Mouse (Mus musculus) forebrain, embryonic 12.5 days (tissue): Measurements from ENCODE around the gene Dnajb1. TPM values are rescaled to one million over a fixed set of nuclear protein-coding genes. Genes with fewer than 3 reads are reported as not detected.

Experiments
- ATAC-seq: fragments of 200-750 bp; cut with Nextera tagmentation; 2 replicates; pipeline ENCODE4 v1.8.0; 2017; ENCODE audit warnings: moderate TSS enrichment; ENCODE audit not compliant: low FRiP score
- H3K27ac ChIP-seq: fragments of 300-500 bp; sonication (generic); 2 replicates; pipeline ENCODE4 v1.5.1; 2016; ENCODE audit warnings: mild to moderate bottlenecking
- H3K27me3 ChIP-seq: fragments of 300-500 bp; sonication (generic); 2 replicates; pipeline ENCODE4 v1.6.1; 2016; ENCODE audit warnings: mild to moderate bottlenecking
- H3K36me3 ChIP-seq: fragments of 300-500 bp; sonication (generic); replicated peaks from 2 replicates; pipeline ENCODE4 v1.6.1; 2016; ENCODE audit warnings: mild to moderate bottlenecking
- H3K4me1 ChIP-seq: fragments of 300-500 bp; sonication (generic); 2 replicates; pipeline ENCODE4 v1.6.1; 2016
- H3K4me2 ChIP-seq: fragments of 300-500 bp; sonication (generic); 2 replicates; pipeline ENCODE4 v1.6.1; 2016; ENCODE audit warnings: mild to moderate bottlenecking, moderate library complexity
- H3K4me3 ChIP-seq: fragments of 300-500 bp; sonication (generic); replicated peaks from 2 replicates; pipeline ENCODE4 v1.5.1; 2016; ENCODE audit warnings: mild to moderate bottlenecking
- H3K9ac ChIP-seq: fragments of 300-500 bp; sonication (generic); 2 replicates; pipeline ENCODE4 v1.6.1; 2016; ENCODE audit warnings: mild to moderate bottlenecking
- H3K9me3 ChIP-seq: fragments of 300-500 bp; sonication (generic); 2 replicates; pipeline ENCODE4 v1.6.1; 2016
- WGBS: fragments of 180-500 bp; shearing (Covaris S2); methylation state at CpG from one replicate; pipeline ENCODE4 v1.1.7; 2016; 5-methylcytosine and 5-hydroxymethylcytosine counted together
- polyA plus RNA-seq: library from polyadenylated mRNA; unstranded; fragments of >200 nt; fragmentation: Nextera tagmentation; extraction: Ambion mirVana; gene quantifications from 2 replicates; pipeline ENCODE4 v1.2.1, GENCODE M21; 2016

Dnajb1 gene
- polyA plus RNA-seq, 1 experiment from 2014 or later = 63.0 TPM

GRCm38 (mm10) chr8:83598146-83598545, 9.8 kb upstream of the Dnajb1 start:
- 0% methylated on average over 1 of the region's 1 CpGs for WGBS
- Histone ChIP-seq H3K4me3 (no peak overlapping the region), H3K27me3 (no peaks in the 10 kb centered on the region), H3K4me2 (no peak overlapping the region), H3K9ac (no peak overlapping the region), H3K27ac (no peak overlapping the region), H3K4me1 (peaks cover 4% of the 10 kb centered on the region), H3K36me3 (no peaks in the 10 kb centered on the region), H3K9me3 (no peaks in the 10 kb centered on the region)
- ATAC-seq = no peak

GRCm38 (mm10) chr8:83599814-83600213, 8.2 kb upstream of the Dnajb1 start:
- H3K27me3 ChIP-seq = no peaks in the 10 kb centered on the region; the same call in 1 of the 2 replicates
- no peaks in the 10 kb centered on the region for H3K4me1 ChIP-seq
- H3K4me2 ChIP-seq = no peak overlapping the region
- no peak overlapping the region for H3K27ac ChIP-seq
- ATAC-seq = no peak
- H3K4me3 ChIP-seq = no peak overlapping the region
- no peak overlapping the region for H3K9ac ChIP-seq
- H3K36me3 ChIP-seq = no peaks in the 10 kb centered on the region
- H3K9me3 ChIP-seq = no peaks in the 10 kb centered on the region

GRCm38 (mm10) chr8:83602650-83603029, 5.4 kb upstream of the Dnajb1 start:
- Histone ChIP-seq H3K9ac (no peak overlapping the region), H3K4me3 (no peak overlapping the region), H3K27me3 (no peaks in the 10 kb centered on the region; the same call in 1 of the 2 replicates), H3K4me2 (no peak overlapping the region), H3K36me3 (no peaks in the 10 kb centered on the region), H3K9me3 (no peaks in the 10 kb centered on the region), H3K4me1 (peaks cover 7% of the 10 kb centered on the region), H3K27ac (no peak overlapping the region)
- 81% methylated on average over 2 of the region's 2 CpGs for WGBS
- no peak for ATAC-seq

- Histone ChIP-seq H3K27me3 (no peaks in the 10 kb centered on the region; the same call in 1 of the 2 replicates), H3K27ac (peak overlapping the region; percentile 95), H3K4me2 (peak overlapping the region; percentile 70), H3K4me3 (peak overlapping the region; percentile 65), H3K36me3 (peaks cover 37% of the 10 kb centered on the region), H3K9ac (peak overlapping the region; percentile 79), H3K9me3 (no peaks in the 10 kb centered on the region), H3K4me1 (peaks cover 27% of the 10 kb centered on the region)
- ATAC-seq = peak; percentile 71
- WGBS = under 1% methylated on average over 50 of the region's 51 CpGs
Measured at GRCm38 (mm10) chr8:83608398-83608829, 421 bp downstream of the Dnajb1 start.

- Histone ChIP-seq H3K27me3 (no peaks in the 10 kb centered on the region), H3K27ac (peak overlapping the region; percentile 95; the same call in 1 of the 2 replicates), H3K4me2 (peak overlapping the region; percentile 70), H3K9ac (peak overlapping the region; percentile 79), H3K9me3 (no peaks in the 10 kb centered on the region), H3K36me3 (peaks cover 44% of the 10 kb centered on the region), H3K4me1 (peaks cover 27% of the 10 kb centered on the region), H3K4me3 (peak overlapping the region; percentile 65)
- ATAC-seq = no peak
- WGBS = 39% methylated on average over 9 of the region's 9 CpGs
Measured at GRCm38 (mm10) chr8:83609086-83609485, 1.1 kb downstream of the Dnajb1 start.

- Histone ChIP-seq H3K4me3 (peak overlapping the region; percentile 65), H3K36me3 (peaks cover 48% of the 10 kb centered on the region), H3K27ac (no peak overlapping the region), H3K9me3 (no peaks in the 10 kb centered on the region), H3K27me3 (no peaks in the 10 kb centered on the region), H3K4me2 (peak overlapping the region; percentile 70), H3K4me1 (peaks cover 27% of the 10 kb centered on the region), H3K9ac (peak overlapping the region; percentile 79)
- no peak for ATAC-seq
- WGBS = 95% methylated on average over 10 of the region's 10 CpGs
Measured at GRCm38 (mm10) chr8:83609547-83610180, 1.7 kb downstream of the Dnajb1 start.

GRCm38 (mm10) chr8:83611921-83612320, 3.9 kb downstream of the Dnajb1 start:
- no peak for ATAC-seq
- Histone ChIP-seq H3K9me3 (no peaks in the 10 kb centered on the region), H3K4me1 (peaks cover 26% of the 10 kb centered on the region), H3K4me2 (no peak overlapping the region), H3K27me3 (no peaks in the 10 kb centered on the region), H3K27ac (no peak overlapping the region), H3K4me3 (no peak overlapping the region), H3K9ac (no peak overlapping the region), H3K36me3 (peaks cover 48% of the 10 kb centered on the region)
- WGBS = 89% methylated on average over 4 of the region's 4 CpGs

- Histone ChIP-seq H3K4me3 (no peak overlapping the region), H3K27ac (no peak overlapping the region), H3K27me3 (no peaks in the 10 kb centered on the region), H3K4me1 (peaks cover 20% of the 10 kb centered on the region), H3K36me3 (peaks cover 48% of the 10 kb centered on the region), H3K9me3 (no peaks in the 10 kb centered on the region), H3K9ac (no peak overlapping the region), H3K4me2 (no peak overlapping the region)
- 94% methylated on average over 4 of the region's 4 CpGs for WGBS
- no peak for ATAC-seq
Measured at GRCm38 (mm10) chr8:83613695-83614094, 5.7 kb downstream of the Dnajb1 start.

GRCm38 (mm10) chr8:83616625-83617024, 8.6 kb downstream of the Dnajb1 start:
- peaks cover 28% of the 10 kb centered on the region for H3K36me3 ChIP-seq
- no peaks in the 10 kb centered on the region for H3K9me3 ChIP-seq
- H3K27ac ChIP-seq = no peak overlapping the region
- no peak overlapping the region for H3K4me3 ChIP-seq
- H3K4me2 ChIP-seq = no peak overlapping the region
- ATAC-seq = no peak
- H3K9ac ChIP-seq = no peak overlapping the region
- H3K4me1 ChIP-seq = no peaks in the 10 kb centered on the region
- no peaks in the 10 kb centered on the region for H3K27me3 ChIP-seq

GRCm38 (mm10) chr8:83617111-83617510, 9.1 kb downstream of the Dnajb1 start:
- H3K27me3 ChIP-seq = no peaks in the 10 kb centered on the region
- no peaks in the 10 kb centered on the region for H3K9me3 ChIP-seq
- H3K9ac ChIP-seq = no peak overlapping the region
- H3K4me3 ChIP-seq = no peak overlapping the region
- peaks cover 1% of the 10 kb centered on the region; the same call in 1 of the 2 replicates for H3K4me1 ChIP-seq
- 85% methylated on average over 2 of the region's 2 CpGs for WGBS
- H3K4me2 ChIP-seq = no peak overlapping the region
- H3K27ac ChIP-seq = no peak overlapping the region
- peaks cover 23% of the 10 kb centered on the region for H3K36me3 ChIP-seq
- ATAC-seq = no peak

- Histone ChIP-seq H3K36me3 (peaks cover 9% of the 10 kb centered on the region), H3K27ac (no peak overlapping the region), H3K27me3 (no peaks in the 10 kb centered on the region), H3K4me1 (peaks cover 4% of the 10 kb centered on the region; the same call in 1 of the 2 replicates), H3K9ac (no peak overlapping the region), H3K4me2 (no peak overlapping the region), H3K9me3 (no peaks in the 10 kb centered on the region), H3K4me3 (no peak overlapping the region)
- ATAC-seq = no peak
- WGBS = 94% methylated on average over 2 of the region's 2 CpGs
Measured at GRCm38 (mm10) chr8:83618566-83618965, 10.6 kb downstream of the Dnajb1 start.

GRCm38 (mm10) chr8:83619568-83620285, 11.7 kb downstream of the Dnajb1 start:
- ATAC-seq = no peak
- Histone ChIP-seq H3K9me3 (no peaks in the 10 kb centered on the region), H3K27me3 (no peaks in the 10 kb centered on the region), H3K4me2 (no peak overlapping the region), H3K27ac (no peak overlapping the region), H3K9ac (no peak overlapping the region), H3K36me3 (no peaks in the 10 kb centered on the region), H3K4me3 (no peak overlapping the region), H3K4me1 (peaks cover 4% of the 10 kb centered on the region; the same call in 1 of the 2 replicates)
- WGBS = 90% methylated on average over 9 of the region's 9 CpGs
